Mouse (Mus musculus) kidney, postnatal 4 days (tissue): ENCODE measurements at regions not wholly inside any gene's neighbourhood (a gene's known extent, or its start where the extent isn't known, plus 50 kb on each side); places are given as distances from the start of the nearest gene placed in this dataset.
A peak's percentile ranks its signal among the peaks of the same experiment; 100 is the strongest.

Source experiments
- DNase-seq, 2 experiments: peaks; one replicate each; pipeline ENCODE4 v3.0.0; 2021; ENCODE audit warnings: mixed read lengths in 2 of 2

DNA sequence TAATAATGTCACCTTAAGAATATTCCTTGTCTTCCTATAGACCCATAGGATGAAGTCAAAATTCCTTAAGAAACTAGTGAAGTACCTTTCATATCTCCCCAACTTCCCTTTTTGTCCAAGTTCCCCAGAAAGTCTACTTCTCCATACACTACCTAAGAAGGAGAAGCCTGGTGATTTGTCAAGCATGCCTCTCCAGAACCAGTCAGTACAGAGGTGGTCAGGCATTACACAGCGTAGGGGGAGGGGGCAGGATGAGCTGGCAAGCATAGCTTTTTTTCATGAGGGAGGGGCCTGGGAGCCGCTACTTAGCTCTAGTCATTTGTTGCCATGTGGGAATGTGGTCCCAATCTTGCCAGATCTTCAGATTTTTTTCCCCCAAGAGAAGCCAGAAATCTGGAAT, 54.0 kb upstream of the Satb2 start:
- no peak for DNase-seq

DNA sequence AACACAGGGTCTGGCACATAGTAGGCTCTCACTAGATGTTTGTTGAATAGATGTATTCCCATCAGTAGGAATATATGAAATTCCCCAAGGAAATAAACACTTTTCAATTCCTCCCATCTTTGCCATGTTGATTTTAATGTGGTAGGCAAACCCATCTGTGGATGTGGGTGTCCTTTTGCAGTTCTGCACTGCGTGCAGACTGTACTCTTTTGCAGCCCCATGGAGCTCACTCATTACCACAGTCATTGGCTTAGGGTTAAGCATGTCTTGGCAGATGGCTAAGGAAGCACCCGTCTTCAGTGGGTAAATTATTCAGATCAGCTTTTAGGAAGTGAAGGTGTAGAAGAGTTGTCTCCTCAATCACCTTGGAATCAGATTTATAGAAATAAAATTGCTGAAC, 54.8 kb upstream of the Satb2 start:
- no peak for DNase-seq

DNA sequence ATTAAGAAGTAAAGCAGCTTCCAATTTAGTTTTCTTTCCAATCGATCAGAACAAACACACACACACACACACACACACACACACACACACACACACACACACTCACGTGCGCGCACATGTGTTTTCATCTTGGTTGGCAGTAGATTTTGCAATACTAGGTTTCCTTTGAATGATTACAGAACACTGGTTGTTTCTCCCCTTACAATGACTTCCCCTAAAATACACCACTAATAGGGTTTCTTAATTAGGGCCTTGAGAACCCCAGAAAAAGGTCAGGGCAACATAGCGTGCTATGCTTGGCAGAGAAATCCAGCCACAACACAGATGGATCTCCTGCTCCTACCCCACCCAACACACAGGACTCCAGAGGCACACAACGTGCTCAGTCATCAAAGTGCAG, 56.0 kb upstream of the Satb2 start:
- no peak for DNase-seq

DNA sequence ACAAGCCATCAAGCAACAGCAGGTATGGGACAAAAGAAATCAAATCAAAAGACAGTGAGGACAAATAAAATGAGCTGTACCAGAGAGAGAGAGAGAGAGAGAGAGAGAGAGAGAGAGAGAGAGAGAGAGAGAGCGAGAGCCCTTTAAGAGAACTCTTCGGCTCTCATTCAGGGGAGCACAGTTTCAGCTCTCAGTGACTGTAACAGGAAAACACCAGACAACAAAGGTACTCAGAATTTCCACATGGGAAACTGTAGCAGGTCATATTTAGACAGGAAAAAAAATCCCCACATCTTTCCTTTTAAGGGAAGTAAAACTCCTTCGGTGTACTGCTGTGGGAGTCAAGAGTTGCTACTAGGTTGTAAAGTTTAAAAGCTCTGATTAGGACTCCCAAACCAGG, 57.9 kb upstream of the Satb2 start:
- no peak for DNase-seq

DNA sequence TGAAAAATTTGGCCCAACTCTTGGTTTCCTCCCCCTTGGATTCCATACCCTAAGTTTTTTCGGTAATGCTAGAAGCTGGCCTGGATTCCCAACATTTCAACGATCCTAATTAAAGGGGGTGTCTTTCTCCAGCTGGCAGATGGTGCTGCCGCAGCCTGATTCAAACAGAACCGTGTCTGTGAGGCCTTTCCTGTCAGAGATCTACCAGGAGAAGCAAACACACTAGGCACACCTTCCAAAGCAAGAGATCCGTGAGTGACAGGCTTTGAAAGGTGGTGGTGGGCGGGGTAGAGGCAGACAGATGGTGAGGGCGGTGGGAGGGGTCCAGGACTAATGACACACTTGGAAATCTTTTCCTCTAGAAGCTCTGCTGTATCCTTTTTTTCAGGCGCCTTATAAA, 61.8 kb upstream of the Satb2 start:
- DNase-seq = no peak

DNA sequence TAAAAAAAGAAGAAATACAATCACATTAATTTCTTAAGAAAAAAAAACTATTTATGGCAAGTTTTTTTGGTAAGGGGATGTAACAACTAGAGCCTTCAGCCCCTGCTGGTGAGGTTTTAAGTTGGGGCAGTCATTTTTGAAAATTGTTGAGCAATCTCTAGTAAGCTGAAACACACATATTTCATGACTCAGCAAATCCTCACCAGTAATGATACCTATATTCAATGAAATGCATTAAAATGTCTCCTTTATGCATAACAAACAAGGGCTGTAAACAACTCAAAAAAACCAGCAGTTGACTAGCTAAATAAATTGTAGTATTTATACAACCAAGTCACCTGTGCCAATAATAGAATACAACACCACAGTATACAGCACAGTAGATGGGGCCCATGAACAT, 63.1 kb upstream of the Satb2 start:
- DNase-seq = no peak

DNA sequence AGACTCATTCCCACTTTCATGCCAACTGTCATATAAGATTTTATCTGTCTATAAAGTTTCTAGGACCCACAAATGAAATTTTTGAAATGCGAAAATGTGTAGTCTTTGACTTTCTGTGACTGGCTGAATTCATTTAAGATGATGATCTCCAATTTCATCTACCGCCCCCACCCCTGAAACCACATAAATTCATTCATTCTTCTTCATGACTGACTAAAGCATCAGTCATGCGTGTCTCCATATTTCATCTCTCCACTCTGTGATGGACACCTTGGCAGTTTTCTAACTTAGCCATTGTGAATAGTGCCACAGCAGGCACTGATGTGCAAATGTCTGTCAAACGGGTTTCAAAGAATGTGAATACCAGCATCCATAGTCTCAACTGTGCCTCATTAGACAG, 75.4 kb upstream of the Satb2 start:
- no peak for DNase-seq

DNA sequence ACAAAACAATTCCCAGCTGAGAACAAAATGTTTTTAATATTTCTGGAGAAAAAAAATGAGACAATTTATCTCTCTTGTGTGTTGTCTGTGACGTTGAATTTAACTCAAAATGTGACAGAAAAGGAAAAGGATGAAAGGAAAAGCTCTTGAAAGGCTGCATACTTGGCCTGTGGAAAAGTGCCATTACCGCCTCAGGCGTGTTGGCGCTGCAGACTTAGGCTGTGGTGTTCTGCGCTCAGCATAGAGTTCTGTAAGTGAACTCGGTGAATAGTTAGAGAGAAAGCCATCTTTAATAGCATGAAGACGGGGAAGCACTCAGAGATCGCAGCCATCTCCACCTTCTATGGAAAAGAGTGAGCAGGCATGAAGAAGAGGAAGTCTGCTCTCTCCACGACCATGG, 77.5 kb upstream of the Satb2 start:
- DNase-seq = no peak

DNA sequence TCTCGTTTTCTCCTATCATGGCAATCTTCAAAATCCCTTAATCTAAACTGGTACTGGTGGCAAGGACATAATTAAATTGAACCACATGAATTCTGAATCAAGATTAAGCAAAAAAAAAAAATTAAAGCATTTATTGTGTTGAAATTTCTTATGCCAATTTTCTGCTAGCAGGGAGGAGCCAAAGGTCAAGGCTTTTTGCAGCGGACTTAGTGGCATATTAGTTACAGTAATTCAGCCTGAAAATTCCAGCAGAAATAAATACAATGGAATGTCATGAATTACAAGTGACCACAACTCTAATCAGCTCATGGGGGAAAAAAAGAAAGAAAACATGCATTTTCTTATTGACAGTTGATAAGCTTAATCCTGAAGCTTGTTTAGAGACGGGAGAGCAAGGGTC, 80.8 kb upstream of the Satb2 start:
- no peak for DNase-seq

DNA sequence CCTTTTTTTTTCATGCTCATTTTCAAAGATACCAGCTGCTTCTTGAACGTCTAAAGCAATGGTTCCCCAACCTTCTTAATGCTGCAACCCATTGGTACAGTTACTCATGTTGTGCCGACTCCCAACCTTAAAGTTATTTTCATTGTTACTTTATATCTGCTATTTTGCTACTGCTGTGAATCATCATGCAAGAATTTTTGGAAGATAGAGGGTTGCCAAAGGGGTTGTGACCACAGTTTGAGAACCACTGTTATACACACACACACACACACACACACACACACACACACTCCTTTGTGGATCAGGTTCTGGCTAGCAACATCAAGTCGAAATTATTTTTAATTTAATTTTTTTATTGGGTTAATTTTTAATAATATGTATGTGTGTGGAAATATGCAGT, 96.8 kb upstream of the Satb2 start:
- no peak for DNase-seq

DNA sequence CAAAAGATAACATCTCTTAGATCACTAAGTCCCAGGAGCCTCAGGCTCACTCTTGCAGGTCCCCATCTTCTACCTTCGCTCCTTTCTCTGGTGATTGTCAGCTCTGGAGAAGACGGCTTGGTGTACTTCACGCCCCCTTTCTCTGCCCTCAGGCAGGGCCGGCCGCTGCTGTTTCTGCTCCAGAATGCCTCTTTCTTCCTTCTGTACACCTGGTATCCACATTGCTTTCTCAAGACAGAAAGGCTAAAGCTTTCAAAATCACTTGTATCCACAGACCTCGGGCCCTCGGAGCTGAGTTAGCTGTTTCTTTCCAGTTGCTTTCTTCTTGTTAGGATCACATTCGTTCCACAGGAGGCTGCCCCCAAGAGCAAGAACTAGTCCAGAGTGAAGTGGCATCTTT, 98.2 kb upstream of the Satb2 start:
- no peak for DNase-seq

DNA sequence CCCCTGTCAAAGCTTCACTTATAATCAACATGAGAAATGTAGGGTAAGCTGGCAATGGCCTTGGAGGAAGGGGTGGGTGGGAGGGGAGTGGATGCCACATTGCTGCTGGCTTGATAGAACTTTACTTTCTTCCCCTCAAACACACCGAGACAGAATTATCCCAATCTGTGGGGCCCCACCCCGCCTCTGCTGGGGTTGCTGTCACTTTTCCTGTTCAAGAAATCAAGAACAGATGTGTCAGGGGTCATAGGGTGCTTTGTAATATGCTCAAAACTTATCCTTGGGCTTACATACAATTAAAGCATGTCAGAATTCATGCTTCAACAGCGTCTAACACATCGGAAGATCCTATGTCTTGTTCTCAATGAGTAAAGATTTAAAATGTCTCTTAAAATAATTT, 101.9 kb upstream of the Satb2 start:
- no peak for DNase-seq

DNA sequence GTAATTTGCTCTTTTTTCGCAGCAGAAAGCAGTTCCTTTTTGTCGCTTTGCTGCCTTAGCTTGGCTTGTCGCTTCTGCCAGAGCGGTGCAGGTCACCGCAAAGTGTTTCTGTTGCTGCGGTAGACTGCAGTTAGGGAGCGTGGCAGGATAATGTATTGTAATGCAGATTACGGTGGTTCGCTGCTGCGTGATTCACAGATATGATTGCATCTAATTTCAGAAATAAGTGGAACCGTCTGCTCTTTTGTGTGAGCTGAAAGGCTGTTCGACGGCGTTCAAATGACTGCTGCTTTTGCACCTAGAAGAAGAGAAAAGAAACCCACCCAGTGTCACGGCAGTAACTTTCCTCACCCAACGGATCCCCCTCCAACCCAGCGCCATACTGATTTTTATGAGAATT, 104.7 kb upstream of the Satb2 start:
- no peak for DNase-seq

DNA sequence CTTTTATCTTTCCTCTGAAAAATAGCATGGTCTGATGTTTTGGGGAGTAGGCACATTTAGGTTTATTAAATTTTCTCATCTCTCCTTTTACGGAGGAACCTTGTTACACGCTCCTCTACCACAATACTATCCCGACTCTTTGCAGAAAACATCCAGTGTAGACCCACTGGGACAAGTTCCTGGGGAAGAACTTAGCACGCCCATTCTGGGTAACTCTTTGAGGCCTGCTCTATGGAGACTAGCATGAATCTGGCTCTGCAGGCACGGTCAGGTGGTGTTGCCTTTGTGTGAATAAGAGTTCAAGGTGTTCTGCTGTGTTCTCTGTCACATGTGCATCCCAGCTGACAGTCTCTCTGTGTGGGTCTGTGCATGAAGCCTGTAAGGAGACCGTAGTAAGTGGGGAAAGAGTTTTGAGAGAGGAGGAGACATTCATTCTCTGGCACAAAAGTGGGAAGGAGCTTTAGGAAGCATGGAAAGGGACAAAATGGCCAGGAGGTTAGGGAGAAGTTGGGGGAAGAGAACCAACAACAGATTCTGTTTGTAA, 105.2 kb upstream of the Satb2 start:
- no peak for DNase-seq

DNA sequence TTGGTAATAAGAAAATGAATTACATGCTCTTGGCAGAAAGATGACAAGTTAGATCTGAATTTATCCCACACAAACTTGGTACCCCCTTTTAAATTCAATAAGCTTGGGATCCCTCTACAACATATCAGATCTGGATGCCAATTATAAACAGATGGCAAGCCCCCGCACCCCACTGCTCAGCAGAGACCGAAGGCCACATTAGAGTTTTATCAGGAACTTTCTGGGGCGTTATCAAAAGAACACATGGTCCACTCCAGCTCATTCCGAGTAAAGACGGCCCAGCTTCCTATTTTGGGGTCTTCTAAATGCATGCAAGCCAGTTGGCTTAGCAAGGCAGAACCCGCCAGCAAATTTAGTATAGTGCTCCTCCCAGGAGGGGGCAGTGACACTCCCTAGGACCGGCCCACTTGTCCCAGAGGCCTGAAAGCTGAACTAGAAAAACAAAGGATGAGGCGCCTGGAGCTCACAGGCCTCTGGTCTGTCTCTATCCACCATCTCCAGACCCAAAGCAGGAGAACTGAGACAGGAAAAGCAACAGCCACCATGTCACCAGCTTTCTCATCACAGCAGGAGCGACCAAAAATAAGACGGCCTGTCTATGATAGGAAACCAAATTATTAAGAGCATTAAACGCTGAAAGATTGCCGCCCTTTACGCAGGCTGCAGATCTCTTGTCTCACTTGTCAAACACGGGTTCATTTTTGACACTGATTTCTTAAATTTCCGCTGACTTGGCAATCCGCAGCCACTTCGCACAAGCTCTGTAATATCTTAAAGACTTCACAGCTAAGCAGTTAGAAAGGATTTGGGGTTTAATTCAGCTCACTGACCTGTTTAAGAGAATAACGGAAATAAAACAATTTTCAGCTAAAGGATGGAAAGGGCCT, 117.2 kb upstream of the Satb2 start:
- peak; percentile 9 to 13 for DNase-seq

DNA sequence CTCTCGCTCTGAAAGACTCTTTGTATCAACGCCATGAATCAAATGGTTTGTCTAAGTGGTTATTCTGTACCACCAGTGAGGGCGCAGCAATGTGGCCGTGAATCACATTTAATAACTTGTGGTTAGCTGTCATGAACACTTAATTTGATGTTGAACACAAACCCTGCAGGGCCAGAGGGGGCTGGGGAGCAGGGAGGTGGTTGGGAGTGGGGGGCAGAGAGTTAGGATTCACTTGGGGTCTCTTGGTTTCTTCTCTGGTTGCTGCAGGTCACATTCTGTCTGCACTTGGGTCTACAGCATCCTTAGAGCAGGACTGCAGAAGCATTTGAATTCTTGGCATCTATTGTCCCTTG, 117.8 kb upstream of the Satb2 start:
- peak in 1 of 2 experiments; percentile 5 for DNase-seq

DNA sequence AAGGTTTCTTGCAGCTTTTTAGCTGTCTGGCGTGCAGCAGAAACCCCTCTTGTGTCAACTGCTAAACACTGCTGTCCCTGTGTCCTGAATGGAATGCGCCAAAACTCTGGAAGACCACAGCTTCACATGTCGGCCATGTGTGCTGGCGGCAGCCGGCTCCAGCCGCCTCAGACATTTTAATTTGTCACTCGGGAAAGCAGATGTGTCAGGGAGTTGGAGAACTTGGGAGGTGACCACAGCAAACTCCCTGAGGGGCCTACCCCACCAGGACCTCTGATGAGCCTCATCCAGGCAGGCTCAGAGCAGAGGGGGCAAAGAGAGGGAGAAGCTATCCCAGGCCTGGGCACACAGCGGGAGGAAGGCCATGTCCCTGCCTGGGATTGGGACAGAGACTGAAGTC, 118.3 kb upstream of the Satb2 start:
- peak; percentile 23 to 41 for DNase-seq

DNA sequence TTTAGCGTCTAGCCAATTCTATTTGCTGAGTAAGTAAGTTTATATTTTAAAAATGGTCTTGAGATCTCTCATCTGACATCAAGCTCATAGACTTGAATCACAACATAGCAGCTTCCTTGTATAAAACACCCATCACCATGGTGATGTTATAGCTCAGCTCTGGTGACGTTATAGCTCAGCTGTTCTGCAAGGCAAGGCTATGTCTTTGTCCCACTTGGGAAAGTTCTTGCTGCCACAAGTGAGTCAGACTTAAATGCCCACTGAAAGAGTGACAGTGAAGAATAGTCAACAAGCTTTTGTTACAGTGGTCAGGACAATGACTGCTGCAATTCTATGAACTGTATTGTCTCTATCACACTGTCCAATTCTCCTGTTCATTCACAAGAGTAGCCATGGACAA, 122.2 kb upstream of the Satb2 start:
- DNase-seq = no peak

DNA sequence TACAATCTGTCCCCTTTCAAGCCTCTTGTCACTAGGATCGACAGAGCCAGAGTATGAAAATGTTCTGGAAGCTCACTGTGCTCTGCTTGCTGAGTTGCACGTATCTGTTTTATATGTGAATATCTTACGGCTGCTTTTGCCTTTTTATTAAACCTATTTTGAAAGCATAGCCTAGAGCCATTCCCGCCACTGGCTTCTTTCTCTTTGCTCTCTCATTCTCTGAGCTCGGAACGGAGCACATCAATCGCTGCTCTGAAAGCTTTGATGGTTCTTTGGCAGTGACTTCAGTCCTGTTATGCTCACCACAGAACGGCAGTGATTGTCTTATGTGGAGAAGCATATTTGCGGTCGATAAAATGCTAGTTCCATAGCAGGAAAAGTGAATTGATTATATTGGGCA, 128.9 kb upstream of the Satb2 start:
- DNase-seq = no peak

DNA sequence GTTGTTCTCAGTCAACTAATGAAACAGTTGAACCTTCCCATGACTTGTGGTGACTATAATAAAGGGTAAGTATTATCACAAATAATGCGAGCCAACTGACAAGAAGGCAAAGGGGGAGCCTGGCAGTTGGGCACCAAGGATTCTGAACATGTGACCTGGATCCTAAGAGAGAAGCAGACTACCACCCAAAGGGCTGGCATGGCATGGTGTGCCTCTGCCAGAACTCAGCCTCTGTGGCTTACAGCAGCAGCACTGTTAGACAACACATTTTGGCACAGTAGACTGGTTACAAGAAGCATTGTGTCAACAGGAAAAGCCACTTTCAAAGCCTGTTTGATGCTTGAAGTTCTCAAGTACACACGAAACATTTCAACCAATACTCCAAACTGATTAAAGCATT, 142.2 kb upstream of the Satb2 start:
- no peak for DNase-seq

DNA sequence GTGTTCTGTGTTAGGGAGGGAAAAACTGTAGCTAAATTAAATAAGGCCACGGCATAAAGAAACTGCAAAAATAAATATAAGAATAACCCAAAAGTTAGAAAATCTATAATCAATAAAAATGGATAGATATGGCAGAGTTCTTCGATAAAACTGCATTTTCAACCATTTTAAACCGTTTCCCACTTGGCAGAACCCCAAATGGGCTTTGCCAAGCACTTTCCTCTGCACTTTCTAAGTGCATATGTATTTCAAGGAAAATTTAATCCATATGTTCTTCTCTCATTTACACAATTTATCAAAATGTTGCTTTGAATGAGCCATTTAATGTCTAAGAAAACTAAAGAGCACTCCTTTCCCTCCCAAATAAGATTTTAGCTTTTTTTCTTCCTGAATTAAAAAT, 165.7 kb upstream of the Satb2 start:
- no peak for DNase-seq

DNA sequence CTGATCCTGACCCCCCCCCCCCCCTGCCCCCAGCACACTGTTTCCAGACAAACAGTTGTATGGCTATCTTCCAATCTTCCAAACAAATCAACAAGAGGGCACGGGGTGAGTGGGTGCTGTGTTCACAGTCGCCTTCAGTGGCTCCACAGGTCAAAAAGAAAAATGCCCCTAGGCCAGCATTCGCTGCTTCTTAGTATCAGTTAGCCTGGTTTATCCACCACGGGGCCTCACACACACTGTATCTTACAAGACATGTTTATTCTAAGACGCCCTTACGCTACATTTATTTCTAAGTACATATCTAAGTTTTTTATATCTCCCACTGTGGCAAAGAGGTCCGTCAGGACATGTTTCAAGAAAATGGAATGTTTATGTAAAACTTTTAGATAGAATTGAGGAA, 177.4 kb upstream of the Satb2 start:
- no peak for DNase-seq

DNA sequence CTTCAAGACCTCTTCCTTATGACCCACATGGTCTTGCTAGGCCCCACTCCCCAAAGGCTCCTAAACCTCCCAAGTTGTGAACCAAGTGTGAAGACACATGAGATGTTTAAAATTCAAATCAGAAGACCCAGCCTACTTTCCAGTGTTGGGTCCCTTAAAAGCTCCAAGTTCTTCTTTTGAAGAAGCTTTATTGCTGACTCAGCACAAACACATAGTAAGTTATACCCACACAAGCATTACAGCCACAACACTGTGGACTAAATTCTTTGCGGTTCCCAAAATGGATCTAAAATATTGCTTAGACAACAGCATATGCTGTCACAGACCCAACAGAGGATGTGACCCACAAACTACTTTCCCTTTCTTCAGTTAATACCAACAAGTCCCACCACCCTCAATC, 186.0 kb upstream of the Satb2 start:
- no peak for DNase-seq

DNA sequence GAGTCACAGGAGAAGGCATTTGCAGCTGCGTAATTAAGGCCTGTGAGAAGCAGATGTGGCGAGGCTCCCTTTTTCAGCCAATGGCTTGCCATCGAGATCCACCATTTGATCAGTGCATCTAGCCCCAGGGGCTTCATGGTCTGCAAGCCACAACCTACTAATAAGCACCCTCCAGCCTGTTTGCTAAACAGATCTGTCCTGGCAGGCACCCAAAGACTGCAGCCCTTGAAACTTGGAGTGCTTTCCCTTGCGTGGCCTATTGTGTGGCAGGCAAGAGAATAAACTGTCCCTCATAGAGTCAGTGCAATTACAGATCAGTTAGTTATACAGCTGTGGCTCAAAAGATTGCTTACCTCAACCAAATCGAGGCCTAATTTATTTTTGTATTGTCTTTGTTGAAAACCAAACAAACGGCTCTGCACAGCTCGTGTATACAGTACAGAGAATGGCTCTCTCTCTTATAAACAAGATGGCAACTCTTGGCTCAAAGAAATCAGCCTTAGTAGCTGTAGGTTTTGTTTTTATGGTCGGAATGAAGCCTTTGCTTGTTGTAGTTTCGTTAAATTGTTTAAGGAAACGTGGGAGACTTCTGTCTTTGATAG, 195.9 kb upstream of the Satb2 start:
- peak; percentile 8 to 14 for DNase-seq
